Mouse (Mus musculus) limb, embryonic 11.5 days (tissue): ENCODE measurements around the gene Ctdsp1. TPM values are rescaled to one million over a fixed set of nuclear protein-coding genes. Genes with fewer than 3 reads are reported as not detected.

ENCODE experiments used
- ATAC-seq: fragments of 200-750 bp; cut with Nextera tagmentation; 2 replicates; pipeline ENCODE4 v1.8.0; 2017; ENCODE audit warnings: low read depth; ENCODE audit not compliant: insufficient number of reproducible peaks, low FRiP score, low TSS enrichment
- DNase-seq: peaks from one replicate; pipeline ENCODE4 v3.0.0-alpha.2; 2015; ENCODE audit warnings: low spot score
- H3K27ac ChIP-seq: fragments of 300-500 bp; sonication (generic); replicated peaks from 2 replicates; pipeline ENCODE4 v1.5.1; 2014; ENCODE audit warnings: low read depth, mild to moderate bottlenecking, low read length
- H3K27me3 ChIP-seq: fragments of 300-500 bp; sonication (generic); 2 replicates; pipeline ENCODE4 v1.6.1; 2014; ENCODE audit warnings: mild to moderate bottlenecking, low read length, mixed read lengths; ENCODE audit not compliant: control insufficient read depth, insufficient read depth
- H3K36me3 ChIP-seq: fragments of 300-500 bp; sonication (generic); 2 replicates; pipeline ENCODE4 v1.6.1; 2014; ENCODE audit warnings: mild to moderate bottlenecking, low read length, moderate library complexity, mixed read lengths; ENCODE audit not compliant: control insufficient read depth, insufficient read depth
- H3K4me1 ChIP-seq: fragments of 300-500 bp; sonication (generic); 2 replicates; pipeline ENCODE4 v1.6.1; 2014; ENCODE audit warnings: low read length, mixed read lengths; ENCODE audit not compliant: control insufficient read depth, insufficient read depth
- H3K4me2 ChIP-seq: fragments of 300-500 bp; sonication (generic); 2 replicates; pipeline ENCODE4 v1.6.1; 2014; ENCODE audit warnings: low read depth, mild to moderate bottlenecking, moderate library complexity; ENCODE audit not compliant: severe bottlenecking
- H3K4me3 ChIP-seq: fragments of 300-500 bp; sonication (generic); 2 replicates; pipeline ENCODE4 v1.5.1; 2014; ENCODE audit warnings: low read depth, low read length
- H3K9ac ChIP-seq: fragments of 300-500 bp; sonication (generic); 2 replicates; pipeline ENCODE4 v1.6.1; 2014; ENCODE audit warnings: mild to moderate bottlenecking, low read length
- H3K9me3 ChIP-seq: fragments of 300-500 bp; sonication (generic); 2 replicates; pipeline ENCODE4 v1.6.1; 2016; ENCODE audit warnings: low read length; ENCODE audit not compliant: control insufficient read depth
- WGBS: fragments of 180-500 bp; shearing (Covaris S2); extraction: QIAGEN DNeasy Blood & Tissue Kit; methylation state at CpG from one replicate; pipeline ENCODE4 v1.1.7; 2014; 5-methylcytosine and 5-hydroxymethylcytosine counted together
- polyA plus RNA-seq: library from polyadenylated mRNA; unstranded; fragments of >200 nt; fragmentation: Nextera tagmentation; extraction: Ambion mirVana; gene quantifications from 2 replicates; pipeline ENCODE4 v1.2.1, GENCODE M21; 2014

The Ctdsp1 gene
- polyA plus RNA-seq, 1 experiment from 2014 or later = 75.8 TPM

DNA sequence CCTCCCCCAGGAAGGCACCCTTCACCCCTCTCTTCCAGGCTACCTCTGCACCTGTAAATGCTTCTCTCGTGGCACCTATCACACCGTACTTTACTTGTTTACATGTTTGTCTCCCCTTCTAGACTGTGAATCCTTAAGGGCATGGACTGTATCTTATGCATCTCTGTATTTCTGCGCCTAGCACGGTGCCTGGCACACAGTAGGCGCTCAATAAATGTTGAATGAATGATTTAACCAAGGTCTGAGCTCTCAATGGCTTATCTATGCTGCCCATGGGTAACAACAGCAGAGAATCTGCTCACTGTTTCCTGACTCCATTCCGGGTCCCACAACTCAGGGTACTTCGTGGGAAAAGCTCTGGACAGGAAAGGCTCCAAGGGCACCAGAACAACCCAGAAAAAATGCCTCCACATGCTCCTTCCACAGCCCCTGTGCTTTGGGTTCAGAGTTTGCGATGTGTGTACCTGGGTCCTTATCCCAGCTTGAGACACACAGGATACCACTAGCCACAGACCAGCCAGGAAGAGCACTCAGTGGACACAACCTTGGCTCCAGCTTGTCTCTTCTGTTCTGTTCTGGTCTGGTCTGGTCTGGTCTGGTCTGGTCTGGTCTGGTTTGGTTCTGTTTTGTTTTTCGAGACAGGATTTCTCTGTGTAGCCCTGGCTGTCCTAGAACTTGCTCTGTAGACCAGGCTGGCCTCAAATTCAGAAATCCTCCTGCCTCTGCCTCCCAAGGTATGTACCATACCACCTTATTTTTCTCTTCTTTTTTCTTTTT, 37.7 kb upstream of the Ctdsp1 start:
- Histone ChIP-seq H3K4me2 (no peak overlapping the region), H3K36me3 (no peaks in the 10 kb centered on the region), H3K27ac (no peak overlapping the region), H3K4me1 (no peaks in the 10 kb centered on the region), H3K9me3 (no peaks in the 10 kb centered on the region), H3K4me3 (no peak overlapping the region), H3K9ac (no peak overlapping the region), H3K27me3 (no peaks in the 10 kb centered on the region)
- ATAC-seq (no peak), DNase-seq (no peak)
- WGBS = 94% methylated on average over 9 of the region's 9 CpGs

DNA sequence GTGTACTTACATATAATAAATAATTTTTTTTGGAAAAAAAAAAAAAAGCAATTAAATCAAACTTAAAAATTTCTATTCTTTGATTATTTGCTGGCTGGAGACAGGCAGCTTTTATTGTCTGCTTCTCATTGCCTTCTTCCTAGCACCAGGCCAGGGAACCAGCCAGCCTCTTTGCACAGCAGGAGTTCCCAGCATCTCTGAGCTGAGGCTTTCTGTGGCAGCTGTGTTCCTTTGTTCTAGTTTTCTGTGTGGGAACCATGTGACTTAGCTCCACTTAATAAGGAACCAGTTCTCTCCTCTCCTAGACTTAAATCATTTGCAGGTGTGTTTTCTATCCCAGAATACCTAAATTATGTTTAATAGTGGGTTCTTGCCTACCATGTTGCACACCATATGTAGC, 33.8 kb upstream of the Ctdsp1 start:
- Histone ChIP-seq H3K27ac (no peak overlapping the region), H3K4me3 (no peak overlapping the region), H3K9ac (no peak overlapping the region), H3K9me3 (no peaks in the 10 kb centered on the region), H3K27me3 (no peaks in the 10 kb centered on the region), H3K4me1 (peaks cover 3% of the 10 kb centered on the region), H3K4me2 (no peak overlapping the region), H3K36me3 (no peaks in the 10 kb centered on the region)
- DNase-seq = no peak
- no peak for ATAC-seq

DNA sequence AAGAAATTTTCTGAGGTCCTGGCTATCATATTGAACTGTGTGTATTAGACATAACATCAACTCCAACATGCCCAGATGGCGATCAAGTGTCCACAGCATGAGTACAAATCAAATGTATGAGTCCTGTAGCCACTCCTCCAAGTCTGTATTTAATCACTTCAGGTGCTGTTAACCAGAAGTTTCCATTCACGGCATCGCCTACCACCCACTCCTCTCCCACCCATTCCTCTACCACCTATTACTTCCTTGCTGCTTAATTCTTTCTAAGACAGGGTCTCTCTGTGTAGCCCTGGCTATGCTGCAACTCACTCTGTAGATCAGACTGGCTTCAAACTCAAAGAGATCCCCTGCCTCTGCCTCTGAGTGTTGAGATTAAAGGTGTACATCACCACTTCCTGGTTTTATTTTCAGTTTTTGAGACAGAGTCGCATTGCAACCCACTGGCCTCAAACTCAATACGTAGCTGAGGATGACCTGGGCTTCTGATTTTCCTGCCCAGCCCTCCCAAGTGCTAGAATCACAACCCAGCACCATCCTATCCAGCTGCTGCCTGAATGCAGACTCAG, 31.3 kb upstream of the Ctdsp1 start:
- H3K9me3 ChIP-seq = no peaks in the 10 kb centered on the region
- no peaks in the 10 kb centered on the region for H3K36me3 ChIP-seq
- H3K4me2 ChIP-seq = no peak overlapping the region
- peaks cover 3% of the 10 kb centered on the region for H3K4me1 ChIP-seq
- no peaks in the 10 kb centered on the region for H3K27me3 ChIP-seq
- DNase-seq (no peak), ATAC-seq (no peak)
- no peak overlapping the region for H3K4me3 ChIP-seq
- WGBS = 85% methylated on average over 5 of the region's 5 CpGs
- no peak overlapping the region for H3K27ac ChIP-seq
- H3K9ac ChIP-seq = no peak overlapping the region

DNA sequence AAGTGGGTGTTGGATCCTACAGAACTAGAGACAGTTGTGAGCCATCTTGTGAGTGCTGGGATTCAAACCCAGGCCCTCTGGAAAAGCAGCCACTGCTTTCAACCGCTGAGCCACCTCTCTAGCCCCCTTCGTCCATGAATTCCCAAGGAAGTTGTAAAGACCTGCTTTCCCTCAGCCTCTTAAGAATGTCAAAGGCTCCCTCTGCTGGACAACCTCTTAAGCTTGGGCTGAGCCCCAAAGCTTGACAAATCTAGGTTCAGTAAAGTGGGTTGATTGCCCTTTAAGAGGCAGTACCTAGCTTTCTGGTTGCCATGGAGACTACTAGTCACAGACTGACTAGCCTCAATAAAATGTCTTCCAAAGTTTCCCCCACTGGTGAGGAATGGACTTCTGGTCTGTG, 29.5 kb upstream of the Ctdsp1 start, which contains the start of gene Catip:
TSS of gene Catip (plus strand) at position 297 of the 400 bp plus-strand sequence.
- no peak within 1 kb of the TSS for H3K4me3 ChIP-seq
- no peaks in the 10 kb centered on the region for H3K36me3 ChIP-seq
- no peaks in the 10 kb centered on the region for H3K27me3 ChIP-seq
- no peak within 1 kb of the TSS for H3K27ac ChIP-seq
- peak; percentile 81 for DNase-seq
- peak; percentile 68 for ATAC-seq
- H3K4me2 ChIP-seq = peak within 1 kb of the TSS; percentile 18; the same call in 1 of the 2 replicates
- WGBS = 0% methylated on average over 2 of the region's 2 CpGs
- H3K9me3 ChIP-seq = no peaks in the 10 kb centered on the region
- H3K9ac ChIP-seq = no peak within 1 kb of the TSS
- peaks cover 3% of the 10 kb centered on the region for H3K4me1 ChIP-seq

DNA sequence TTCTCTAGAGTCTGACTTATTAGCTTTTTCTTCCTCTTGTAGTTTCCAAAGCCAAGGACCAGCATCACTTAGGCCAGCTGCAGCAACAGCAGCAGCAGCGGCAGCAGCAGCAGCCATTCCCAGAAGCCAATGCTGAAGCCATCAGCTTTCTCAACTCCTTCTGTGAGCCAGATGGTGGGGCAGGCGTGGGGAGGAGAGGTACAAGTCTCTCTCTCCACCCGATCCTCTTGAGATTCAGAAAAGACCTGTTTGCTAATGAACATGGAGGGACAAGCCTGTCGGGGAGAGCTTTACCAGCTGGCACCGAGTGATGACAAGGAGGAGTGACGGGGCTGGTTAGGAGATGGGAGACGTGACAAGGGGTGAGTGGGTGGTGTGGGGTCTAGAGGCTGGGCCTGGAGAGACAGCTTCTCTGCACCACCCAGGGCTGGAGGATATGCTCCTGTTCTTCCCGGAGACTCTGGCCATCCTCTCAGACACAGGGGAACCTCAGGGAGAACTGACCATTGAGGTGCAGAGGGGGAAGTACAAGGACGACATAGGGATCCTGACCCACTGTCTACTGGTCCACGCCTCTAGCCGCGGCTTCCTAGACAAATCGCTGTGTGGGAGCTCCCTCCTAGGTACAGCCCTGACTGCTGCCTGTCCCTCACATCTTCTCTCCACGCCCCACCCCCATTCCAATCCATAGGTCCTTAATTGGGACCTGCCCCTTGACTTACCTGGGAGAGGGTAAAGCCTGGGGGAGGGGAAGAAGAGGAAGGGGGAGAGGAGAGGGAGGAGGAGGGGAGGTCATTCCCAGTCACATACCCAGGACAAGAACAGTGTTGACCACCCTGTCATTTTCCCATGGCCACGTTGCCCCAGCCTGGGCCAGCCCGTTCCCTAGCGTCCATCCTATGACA, 28.7 kb upstream of the Ctdsp1 start:
- no peaks in the 10 kb centered on the region for H3K27me3 ChIP-seq
- peaks cover 3% of the 10 kb centered on the region for H3K4me1 ChIP-seq
- no peak overlapping the region for H3K4me3 ChIP-seq
- DNase-seq = no peak
- peak overlapping the region; percentile 18; the same call in 1 of the 2 replicates for H3K4me2 ChIP-seq
- no peak overlapping the region for H3K27ac ChIP-seq
- no peak for ATAC-seq
- H3K36me3 ChIP-seq = no peaks in the 10 kb centered on the region
- no peaks in the 10 kb centered on the region for H3K9me3 ChIP-seq
- 64% methylated on average over 16 of the region's 17 CpGs for WGBS
- H3K9ac ChIP-seq = no peak overlapping the region

DNA sequence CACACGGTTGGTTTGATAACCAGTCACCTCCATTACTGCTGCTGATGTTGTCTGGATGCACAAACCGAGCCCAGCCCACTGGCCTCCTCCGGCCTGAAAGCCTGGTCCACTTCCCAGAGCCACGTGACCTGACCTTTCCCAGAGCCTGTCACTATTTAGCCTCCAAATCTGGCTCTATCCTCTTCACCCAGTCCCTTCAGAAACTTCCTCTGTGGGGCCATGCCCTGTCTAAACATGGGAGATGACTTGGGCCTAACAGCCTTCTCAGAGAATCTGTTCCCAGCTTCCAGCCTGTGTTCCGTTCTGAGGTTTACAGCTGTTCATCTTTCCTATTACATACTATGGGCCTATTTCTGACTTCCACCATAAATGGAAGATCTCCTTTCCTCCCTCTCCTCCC, 27.9 kb upstream of the Ctdsp1 start:
- H3K27me3 ChIP-seq = no peaks in the 10 kb centered on the region
- no peak overlapping the region for H3K4me3 ChIP-seq
- no peak for DNase-seq
- ATAC-seq = no peak
- H3K4me2 ChIP-seq = no peak overlapping the region
- peaks cover 3% of the 10 kb centered on the region for H3K4me1 ChIP-seq
- H3K9me3 ChIP-seq = no peaks in the 10 kb centered on the region
- no peak overlapping the region for H3K27ac ChIP-seq
- H3K36me3 ChIP-seq = no peaks in the 10 kb centered on the region
- WGBS = 52% methylated on average over 5 of the region's 5 CpGs
- H3K9ac ChIP-seq = no peak overlapping the region

DNA sequence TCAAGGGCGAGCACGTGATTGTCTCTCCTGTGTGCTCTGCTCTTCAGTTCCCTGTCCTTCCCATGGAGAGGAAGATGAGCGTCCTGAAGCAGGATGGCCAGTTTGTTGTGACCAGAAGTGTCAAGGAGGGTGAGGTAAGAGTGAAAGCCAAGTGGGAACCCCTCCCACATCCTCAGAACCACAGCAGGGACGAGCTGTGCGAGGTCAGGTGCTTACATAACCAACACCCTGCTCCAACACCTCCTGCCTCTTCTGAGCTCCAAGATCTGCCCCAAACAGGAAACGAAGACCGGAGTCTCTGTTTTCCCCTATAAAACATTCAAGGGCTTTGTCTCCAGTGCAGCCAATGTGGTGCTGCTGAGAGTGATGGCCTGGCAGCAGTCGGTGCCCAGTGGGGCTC, 27.0 kb upstream of the Ctdsp1 start:
- H3K27me3 ChIP-seq = no peaks in the 10 kb centered on the region
- H3K9me3 ChIP-seq = no peaks in the 10 kb centered on the region
- no peak overlapping the region for H3K4me3 ChIP-seq
- DNase-seq (no peak), ATAC-seq (no peak)
- no peaks in the 10 kb centered on the region for H3K36me3 ChIP-seq
- no peak overlapping the region for H3K4me2 ChIP-seq
- H3K27ac ChIP-seq = no peak overlapping the region
- WGBS = 75% methylated on average over 8 of the region's 8 CpGs
- no peak overlapping the region for H3K9ac ChIP-seq
- H3K4me1 ChIP-seq = peaks cover 3% of the 10 kb centered on the region

DNA sequence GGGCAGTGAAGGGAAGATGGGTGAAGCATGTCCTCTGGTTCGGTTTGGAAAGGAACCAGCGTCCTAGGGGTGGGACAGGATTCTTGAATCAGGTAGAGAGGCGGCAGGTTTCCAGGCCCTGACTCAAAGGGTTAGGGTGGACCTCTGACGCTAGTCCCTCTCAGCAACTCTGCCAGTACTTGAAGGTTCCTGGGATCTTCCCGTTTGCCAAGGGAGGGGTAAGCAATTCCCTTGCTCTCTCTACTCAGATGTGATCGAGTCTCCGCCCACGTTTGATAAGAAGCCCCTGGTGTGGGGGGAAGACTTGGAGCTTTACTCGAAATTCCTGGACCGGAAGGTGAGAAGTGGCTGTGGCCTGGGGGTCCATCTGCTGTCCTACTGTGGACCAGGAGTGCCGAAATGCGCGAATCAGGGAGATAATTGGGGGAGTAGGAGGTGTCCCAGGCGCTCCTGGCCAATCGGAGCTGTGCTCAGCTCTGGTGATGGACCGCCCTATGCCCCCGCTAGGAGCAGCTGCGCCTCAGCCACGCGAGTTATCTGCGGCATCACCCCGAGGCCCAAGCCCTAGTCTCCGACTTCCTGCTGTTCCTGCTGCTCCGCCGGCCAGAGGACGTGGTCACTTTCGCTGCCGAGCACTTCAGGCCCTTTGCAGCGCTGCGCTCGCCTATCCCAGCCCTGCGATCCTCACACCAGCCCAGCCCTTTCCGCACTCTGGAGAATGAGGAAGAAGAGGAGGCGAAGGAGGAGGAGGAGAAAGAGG, 23.2 kb upstream of the Ctdsp1 start:
- Histone ChIP-seq H3K36me3 (no peaks in the 10 kb centered on the region), H3K9me3 (no peaks in the 10 kb centered on the region), H3K4me3 (peak overlapping the region; percentile 1; the same call in 1 of the 2 replicates), H3K27me3 (no peaks in the 10 kb centered on the region), H3K4me2 (peak overlapping the region; percentile 51), H3K9ac (peak overlapping the region; percentile 9; the same call in 1 of the 2 replicates), H3K27ac (no peak overlapping the region), H3K4me1 (no peaks in the 10 kb centered on the region)
- peak; percentile 60; the same call in 1 of the 2 replicates for ATAC-seq
- DNase-seq = peak; percentile 52
- WGBS = 13% methylated on average over 34 of the region's 34 CpGs
